Mouse (Mus musculus): ENCODE data around the gene Suclg1. TPM values are rescaled to one million over a fixed set of nuclear protein-coding genes. Genes with fewer than 3 reads are reported as not detected.

The Suclg1 gene
- total RNA-seq, 1 experiment from 2014 or later = 295 TPM

DNA sequence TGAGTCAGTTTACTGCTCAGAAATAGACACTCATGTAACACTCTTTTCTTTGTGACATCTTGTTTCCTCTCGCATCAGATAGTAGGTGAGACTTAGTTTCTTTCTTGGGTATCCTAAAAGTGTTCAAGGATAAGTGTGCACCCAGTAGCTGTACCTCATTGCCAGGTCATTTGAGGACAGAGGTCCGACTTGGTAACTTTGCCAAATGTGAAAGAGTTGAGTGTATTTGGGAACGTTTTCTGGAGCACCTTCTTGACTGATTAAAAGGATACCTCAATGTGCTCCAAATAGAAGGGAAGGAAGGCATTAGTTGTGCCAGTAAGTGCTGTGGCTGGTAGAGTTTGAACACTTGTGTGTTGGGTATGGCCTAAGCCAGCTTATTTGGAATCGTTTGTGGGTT, 1.7 kb downstream of the Suclg1 start:
- no peak for DNase-seq

GRCm38 (mm10) chr6:73251336-73251735, 3.2 kb downstream of the Suclg1 start:
- no peak for DNase-seq

- DNase-seq = no peak
Measured at GRCm38 (mm10) chr6:73252396-73252795, 4.2 kb downstream of the Suclg1 start.

DNA sequence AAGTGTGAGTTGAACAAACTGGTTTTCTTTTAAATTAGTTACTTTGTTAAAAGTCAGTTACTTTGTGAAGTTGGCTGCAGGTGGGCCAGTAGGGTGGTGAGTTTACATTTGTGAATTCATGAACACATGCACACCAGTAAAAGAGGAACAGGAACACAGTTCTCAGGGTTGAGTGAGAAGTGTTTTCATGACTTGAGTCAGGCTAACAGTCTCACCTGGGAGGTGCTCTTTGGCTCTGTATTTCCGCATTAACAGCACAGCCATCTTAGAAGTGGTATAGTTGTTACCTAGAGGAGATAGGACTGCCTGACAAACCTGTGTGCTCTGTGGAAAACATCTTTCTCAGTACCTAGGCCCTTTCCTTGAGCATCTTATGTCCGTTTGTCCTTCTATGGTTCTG, 4.8 kb downstream of the Suclg1 start:
- DNase-seq = no peak

- DNase-seq = no peak
Measured at GRCm38 (mm10) chr6:73253584-73253983, 5.4 kb downstream of the Suclg1 start.

DNA sequence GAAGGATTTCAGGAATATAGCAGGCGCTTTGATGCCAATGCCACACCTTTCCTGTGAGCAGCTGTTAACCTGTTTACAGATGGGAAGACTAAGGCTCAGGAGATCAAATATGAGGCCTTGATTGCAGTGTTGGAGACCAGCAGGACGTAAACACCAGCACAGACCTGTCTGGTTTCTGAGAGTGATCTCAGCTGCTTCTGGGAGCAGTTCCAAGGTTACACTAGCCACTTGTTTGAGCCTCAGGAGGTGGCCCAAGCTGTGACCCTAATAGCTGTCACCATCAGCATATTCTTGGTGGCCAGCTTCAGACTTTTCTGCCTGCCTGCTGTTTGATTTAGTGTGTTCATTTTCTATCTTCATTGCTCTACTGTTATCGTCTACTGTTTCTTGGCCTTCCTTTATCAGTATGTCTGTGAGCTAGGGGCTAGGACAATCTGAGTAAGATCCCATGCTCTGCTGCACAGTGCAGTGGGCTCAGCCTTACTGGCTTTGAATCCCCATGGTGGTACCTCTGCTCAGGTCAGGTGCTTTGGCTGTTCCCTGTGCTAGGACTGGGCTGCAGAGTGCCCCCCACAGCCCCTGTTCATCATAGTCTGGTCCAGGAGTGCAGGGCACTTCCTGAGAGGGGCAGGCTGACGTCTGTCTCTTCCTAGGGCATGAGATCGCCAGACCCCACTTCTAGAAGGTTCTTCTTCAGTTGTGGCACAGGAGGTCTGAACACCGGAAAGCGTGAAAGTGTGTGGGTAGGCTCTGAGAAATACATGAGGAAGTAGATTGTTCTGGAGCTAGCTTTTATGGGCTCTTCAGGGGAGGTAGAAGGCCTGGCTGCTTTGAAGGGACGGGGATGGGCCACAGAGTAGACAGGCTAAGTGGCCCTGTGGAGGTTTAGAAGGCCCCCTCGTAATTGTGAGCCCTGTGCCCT, 6.4 kb downstream of the Suclg1 start:
- no peak for DNase-seq

GRCm38 (mm10) chr6:73257068-73257467, 8.9 kb downstream of the Suclg1 start:
- no peak for DNase-seq

GRCm38 (mm10) chr6:73260110-73260509, 11.9 kb downstream of the Suclg1 start:
- DNase-seq = no peak

GRCm38 (mm10) chr6:73264801-73265200, 16.6 kb downstream of the Suclg1 start:
- no peak for DNase-seq

DNA sequence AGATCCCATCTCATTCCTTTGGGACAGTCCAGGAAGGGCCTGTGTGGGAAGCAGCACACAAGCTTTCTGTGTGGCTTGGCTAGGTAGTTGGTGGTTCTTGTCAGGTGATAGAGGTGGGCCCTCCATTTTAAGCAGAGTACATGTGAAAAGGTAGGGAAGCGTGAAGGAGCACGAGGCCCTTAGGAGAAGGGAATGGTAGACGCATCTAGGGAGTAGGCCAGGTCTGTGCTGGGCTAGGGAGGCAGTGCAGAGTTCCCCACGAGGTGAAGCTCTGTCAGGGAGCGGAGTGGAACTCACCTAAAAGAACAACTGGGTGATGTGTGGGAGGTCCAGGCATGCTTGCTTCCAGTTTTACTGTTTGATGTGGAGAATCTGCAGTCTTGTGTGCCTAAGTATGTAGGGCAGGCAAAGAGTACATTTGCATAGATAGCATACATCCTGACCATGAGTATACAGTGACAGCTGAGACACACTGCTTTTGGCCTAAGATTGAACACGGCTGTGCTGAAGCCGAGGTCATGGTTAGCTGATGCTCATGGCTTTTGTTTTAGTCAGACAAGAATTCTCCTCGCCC, 19.6 kb downstream of the Suclg1 start:
- DNase-seq = no peak

- DNase-seq = no peak
Measured at GRCm38 (mm10) chr6:73269374-73269773, 21.2 kb downstream of the Suclg1 start.

DNA sequence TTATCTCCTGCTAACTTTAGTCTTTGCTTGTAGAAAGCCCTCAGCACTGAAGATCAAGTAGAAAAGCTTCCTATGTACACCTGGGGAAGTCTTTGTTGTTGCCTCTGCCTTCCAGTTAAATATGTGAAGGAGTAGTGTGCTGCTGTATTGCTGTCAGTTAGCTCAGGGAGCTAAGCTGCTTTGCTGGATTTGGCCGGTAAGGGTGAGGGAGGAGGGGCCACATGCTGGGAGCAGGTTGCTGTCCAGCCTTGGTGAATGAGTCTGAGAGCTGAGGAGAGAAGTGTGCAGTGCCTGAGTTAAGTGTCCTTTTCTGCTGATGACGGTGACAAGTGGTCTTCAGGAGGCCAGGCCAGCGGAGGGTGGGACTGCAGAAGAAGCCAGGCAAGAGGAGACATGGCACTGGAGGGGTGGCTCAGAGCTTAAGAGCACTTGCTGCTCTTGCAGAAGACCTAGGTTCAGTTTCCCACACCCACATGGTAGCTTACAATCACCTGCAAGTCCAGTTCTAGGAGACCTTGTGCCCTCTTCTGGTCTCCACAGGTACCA, 23.4 kb downstream of the Suclg1 start:
- no peak for DNase-seq

- DNase-seq = no peak
Measured at GRCm38 (mm10) chr6:73275002-73275401, 26.8 kb downstream of the Suclg1 start.

- DNase-seq = no peak
Measured at GRCm38 (mm10) chr6:73279681-73280080, 31.5 kb downstream of the Suclg1 start.

- no peak for DNase-seq
Measured at GRCm38 (mm10) chr6:73280546-73281115, 32.4 kb downstream of the Suclg1 start.

DNA sequence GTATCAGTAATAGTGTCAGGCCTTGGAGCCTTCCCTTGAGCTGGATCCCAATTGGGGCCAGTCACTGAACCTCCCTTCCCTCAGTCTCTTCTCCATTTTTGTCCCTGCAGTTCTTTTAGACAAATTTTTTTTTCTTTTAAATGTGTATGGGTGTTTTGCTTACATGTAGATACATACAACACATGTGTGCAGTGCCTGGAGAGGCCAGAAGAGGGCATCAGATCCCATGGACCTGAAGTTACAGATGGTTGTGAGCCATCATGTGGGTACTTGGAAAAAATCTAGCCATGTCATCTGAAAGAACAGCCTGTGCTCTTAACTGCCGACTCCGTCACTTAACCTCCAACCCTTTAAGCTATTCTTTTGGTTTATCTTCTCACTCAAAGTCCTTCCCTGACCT, 38.1 kb downstream of the Suclg1 start:
- no peak for DNase-seq

DNA sequence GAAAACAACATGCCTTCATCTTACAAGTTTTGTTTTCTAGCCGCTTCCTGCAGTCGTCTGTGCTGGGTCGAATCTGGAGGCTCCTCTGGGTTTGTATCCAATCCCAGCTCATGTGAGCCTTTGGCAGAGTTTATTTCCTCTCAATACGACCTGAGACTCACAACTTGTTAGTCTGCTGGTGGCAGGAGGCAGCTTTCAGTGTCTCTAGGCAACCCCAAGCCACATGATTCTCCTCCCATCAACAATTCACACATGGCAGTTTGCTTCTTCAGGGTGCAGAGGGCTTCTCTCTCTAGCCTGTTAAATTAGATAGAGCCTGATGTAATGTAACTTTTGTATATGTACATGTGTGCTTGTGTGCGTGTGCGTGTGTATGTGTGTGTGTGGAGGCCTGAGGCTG, 58.7 kb downstream of the Suclg1 start:
- DNase-seq = no peak

GRCm38 (mm10) chr6:73308685-73309520, 60.7 kb downstream of the Suclg1 start:
- DNase-seq = no peak

- DNase-seq = no peak
Measured at GRCm38 (mm10) chr6:73311335-73311734, 63.2 kb downstream of the Suclg1 start.

GRCm38 (mm10) chr6:73311786-73312185, 63.6 kb downstream of the Suclg1 start:
- no peak for DNase-seq

- peak; percentile 76 for DNase-seq
Measured at GRCm38 (mm10) chr6:73314923-73315603, 66.9 kb downstream of the Suclg1 start.

DNA sequence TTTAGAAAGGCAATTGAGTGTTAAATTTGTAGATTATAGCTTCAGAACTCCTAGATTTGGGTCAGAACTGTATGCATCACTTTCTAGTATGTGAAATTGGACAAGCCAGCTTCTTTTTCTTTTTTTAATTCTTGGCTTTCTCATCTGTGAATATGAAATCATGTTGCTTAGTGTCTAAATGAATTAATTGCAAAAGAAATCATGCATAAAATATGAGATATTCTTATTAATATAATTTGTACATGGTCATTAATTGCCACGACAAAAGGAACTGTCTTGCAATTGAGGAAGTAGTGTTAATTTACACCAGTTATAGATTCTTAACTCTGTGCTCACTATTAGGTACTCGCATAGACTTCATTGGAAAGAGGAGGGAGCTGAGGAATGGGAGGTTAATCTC, 74.1 kb downstream of the Suclg1 start:
- no peak for DNase-seq
